Mouse (Mus musculus): ENCODE data around the gene Dnase1l3. TPM values are rescaled to one million over a fixed set of nuclear protein-coding genes. Genes with fewer than 3 reads are reported as not detected.

Gene Dnase1l3
- total RNA-seq, 2 experiments from 2014 or later, result 0.02 TPM; not detected in 1

- ATAC-seq (ENCODE audit: poor library complexity, severe bottlenecking), result no peak
Measured at GRCm38 (mm10) chr14:7941413-7941812, 53.0 kb downstream of the Dnase1l3 start.

- ATAC-seq (ENCODE audit: poor library complexity, severe bottlenecking), result no peak
Measured at GRCm38 (mm10) chr14:7938809-7939784, 55.3 kb downstream of the Dnase1l3 start.

- ATAC-seq (ENCODE audit: poor library complexity, severe bottlenecking), result peak; percentile 35
Measured at GRCm38 (mm10) chr14:7937052-7937630, 57.2 kb downstream of the Dnase1l3 start.

- peak; percentile 62 for ATAC-seq (ENCODE audit: poor library complexity, severe bottlenecking)
Measured at GRCm38 (mm10) chr14:7934166-7934565, 60.2 kb downstream of the Dnase1l3 start.

GRCm38 (mm10) chr14:7932151-7932550 is 62.2 kb downstream of the Dnase1l3 start:
- no peak for ATAC-seq (ENCODE audit: poor library complexity, severe bottlenecking)

- ATAC-seq (ENCODE audit: poor library complexity, severe bottlenecking), result peak; percentile 57
Measured at GRCm38 (mm10) chr14:7929029-7929428, 65.3 kb downstream of the Dnase1l3 start.

GRCm38 (mm10) chr14:7928362-7928761 is 66.0 kb downstream of the Dnase1l3 start:
- ATAC-seq (ENCODE audit: poor library complexity, severe bottlenecking), result no peak

- ATAC-seq (ENCODE audit: poor library complexity, severe bottlenecking), result peak; percentile 42
Measured at GRCm38 (mm10) chr14:7923635-7924034, 70.7 kb downstream of the Dnase1l3 start.

- ATAC-seq (ENCODE audit: poor library complexity, severe bottlenecking), result peak; percentile 14; the same call in 1 of the 2 replicates
Measured at GRCm38 (mm10) chr14:7921459-7921858, 72.9 kb downstream of the Dnase1l3 start.

GRCm38 (mm10) chr14:7919921-7920320 is 74.5 kb downstream of the Dnase1l3 start:
- ATAC-seq (ENCODE audit: poor library complexity, severe bottlenecking), result no peak

- ATAC-seq (ENCODE audit: poor library complexity, severe bottlenecking), result no peak
Measured at GRCm38 (mm10) chr14:7919309-7919708, 75.1 kb downstream of the Dnase1l3 start.

GRCm38 (mm10) chr14:7918150-7918991 is 76.0 kb downstream of the Dnase1l3 start:
- peak; percentile 36 for ATAC-seq (ENCODE audit: poor library complexity, severe bottlenecking)

Other genes starting within 250 kb of the Dnase1l3 start
- not detected in 2 replicates for gene Gm26661, start 203.0 kb downstream of the Dnase1l3 start, total RNA-seq (2015)
- not detected in 2 replicates for gene Gm26661, start 203.0 kb downstream of the Dnase1l3 start, total RNA-seq (2017)
- gene Flnb, start 176.6 kb downstream of the Dnase1l3 start, total RNA-seq (2015), result 4.6 and 5.1 TPM in 2 replicates
- 6.1 and 6.3 TPM in 2 replicates for gene Flnb, start 176.6 kb downstream of the Dnase1l3 start, total RNA-seq (2017)
- gene Gm45521, start 37.3 kb downstream of the Dnase1l3 start, total RNA-seq (2015), result not detected in 2 replicates
- gene Gm45521, start 37.3 kb downstream of the Dnase1l3 start, total RNA-seq (2017), result not detected in 2 replicates
- gene Abhd6, start 8.3 kb upstream of the Dnase1l3 start, total RNA-seq (2015), result 0.80 and 1.5 TPM in 2 replicates
- 0.66 TPM in 1 of 2 replicates, not detected in the other for gene Abhd6, start 8.3 kb upstream of the Dnase1l3 start, total RNA-seq (2017)
- 14.7 and 14.9 TPM in 2 replicates for gene Rpp14, start 85.8 kb upstream of the Dnase1l3 start, total RNA-seq (2015)
- 12.4 and 13.8 TPM in 2 replicates for gene Rpp14, start 85.8 kb upstream of the Dnase1l3 start, total RNA-seq (2017)
- 41.9 and 47.3 TPM in 2 replicates for gene Pxk, start 103.6 kb upstream of the Dnase1l3 start, total RNA-seq (2015)
- 28.0 and 37.9 TPM in 2 replicates for gene Pxk, start 103.6 kb upstream of the Dnase1l3 start, total RNA-seq (2017)
- 72.7 and 76.3 TPM in 2 replicates for gene Pdhb, start 178.5 kb upstream of the Dnase1l3 start, total RNA-seq (2015)
- gene Pdhb, start 178.5 kb upstream of the Dnase1l3 start, total RNA-seq (2017), result 101 and 115 TPM in 2 replicates
- 6.2 and 7.3 TPM in 2 replicates for gene Kctd6, start 219.6 kb upstream of the Dnase1l3 start, total RNA-seq (2015)
- 6.6 and 9.0 TPM in 2 replicates for gene Kctd6, start 219.6 kb upstream of the Dnase1l3 start, total RNA-seq (2017)

Measured in megakaryocyte, adult 5-6 weeks (primary cell).